Mouse (Mus musculus): Measurements from ENCODE around the gene Gm49510. TPM values are rescaled to one million over a fixed set of nuclear protein-coding genes. Genes with fewer than 3 reads are reported as not detected.

Gm49510 gene
- polyA plus RNA-seq, 1 experiment from 2014 or later = 0.23 TPM

DNA sequence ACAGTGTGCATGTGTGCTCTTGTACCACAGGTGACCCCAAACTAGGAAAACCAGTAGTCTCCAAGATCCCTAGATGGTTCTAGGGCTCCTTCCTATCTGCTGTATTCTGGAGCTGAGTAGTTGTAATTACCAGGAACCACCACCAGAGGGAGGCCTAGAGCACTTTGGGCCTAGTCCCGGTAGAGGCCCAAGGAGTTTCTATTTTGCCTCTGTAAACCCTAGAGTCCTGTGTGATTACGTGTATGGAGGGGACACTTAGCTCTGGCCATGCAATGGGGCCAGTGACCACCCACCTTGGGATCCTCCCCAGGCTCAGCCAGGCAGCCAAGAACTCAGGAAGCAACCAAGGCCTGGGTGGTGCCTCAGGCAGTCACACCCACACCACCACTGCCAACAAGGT is 3.8 kb downstream of the Gm49510 start:
- Histone ChIP-seq H3K4me2 (replicated peaks) (peak overlapping the region; percentile 38; the same call in 1 of the 2 replicates), H3K4me3 (replicated peaks) (no peak overlapping the region), H3K9ac (peak overlapping the region; percentile 46), H3K27ac (no peak overlapping the region), H3K4me1 (replicated peaks) (peaks cover 30% of the 10 kb centered on the region), H3K36me3 (peaks cover 17% of the 10 kb centered on the region), H3K27me3 (replicated peaks) (no peaks in the 10 kb centered on the region), H3K9me3 (no peaks in the 10 kb centered on the region)
- peak; percentile 29 for ATAC-seq
- 3% methylated on average over 2 of the region's 2 CpGs for WGBS

DNA sequence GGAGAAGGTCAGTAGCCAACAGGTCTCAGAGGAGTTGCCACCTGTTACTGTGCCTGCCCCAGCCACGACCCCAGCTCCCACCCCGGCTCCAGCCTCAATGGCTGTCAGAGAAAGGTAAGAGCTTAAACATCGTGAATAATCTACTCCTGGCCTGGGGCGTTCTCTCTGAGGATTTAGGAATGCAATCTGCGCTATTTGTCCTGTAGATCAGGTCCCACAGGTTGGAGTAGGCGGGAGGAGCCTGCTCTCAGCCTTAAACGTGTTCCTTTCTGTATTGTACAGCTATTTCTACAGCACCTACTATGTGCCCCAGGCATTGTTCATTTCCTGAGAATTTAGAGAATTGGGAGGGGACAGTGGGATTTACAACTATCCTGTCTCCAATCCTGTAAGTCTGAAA is 8.9 kb downstream of the Gm49510 start:
- Histone ChIP-seq H3K36me3 (peaks cover 20% of the 10 kb centered on the region), H3K4me1 (replicated peaks) (peaks cover 2% of the 10 kb centered on the region), H3K4me2 (replicated peaks) (no peak overlapping the region), H3K4me3 (replicated peaks) (no peak overlapping the region), H3K27me3 (replicated peaks) (no peaks in the 10 kb centered on the region), H3K9me3 (no peaks in the 10 kb centered on the region), H3K9ac (no peak overlapping the region), H3K27ac (no peak overlapping the region)
- ATAC-seq = no peak
- WGBS = 78% methylated on average over 7 of the region's 7 CpGs

DNA sequence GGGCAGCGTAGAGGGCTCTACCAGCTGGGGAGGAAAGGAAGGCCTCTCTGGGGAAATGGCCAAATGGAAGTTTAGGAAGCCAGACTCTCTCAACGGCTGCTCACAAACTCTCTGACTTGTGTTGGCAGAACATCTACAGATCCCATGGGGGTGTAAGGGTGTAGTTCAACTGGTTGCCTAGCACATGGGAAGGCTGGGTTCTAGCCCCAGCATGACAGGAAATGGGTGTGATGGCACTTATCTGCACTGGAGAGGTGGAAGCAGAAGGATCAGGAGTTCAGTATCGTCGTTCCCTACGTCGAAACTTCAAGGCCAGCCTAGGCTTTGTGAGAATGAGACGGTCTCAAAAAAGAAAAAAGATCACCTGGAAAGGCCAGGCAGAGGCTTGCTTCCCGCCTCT is 9.5 kb downstream of the Gm49510 start:
- Histone ChIP-seq H3K36me3 (peaks cover 16% of the 10 kb centered on the region), H3K27me3 (replicated peaks) (no peaks in the 10 kb centered on the region), H3K9me3 (no peaks in the 10 kb centered on the region), H3K27ac (no peak overlapping the region), H3K9ac (no peak overlapping the region), H3K4me2 (replicated peaks) (no peak overlapping the region), H3K4me1 (replicated peaks) (no peaks in the 10 kb centered on the region; the same call in 1 of the 2 replicates), H3K4me3 (replicated peaks) (no peak overlapping the region)
- WGBS = 86% methylated on average over 8 of the region's 8 CpGs
- ATAC-seq = no peak

- H3K9ac ChIP-seq = no peak overlapping the region
- H3K4me2 ChIP-seq (replicated peaks) = no peak overlapping the region
- H3K27me3 ChIP-seq (replicated peaks) = no peaks in the 10 kb centered on the region
- H3K4me3 ChIP-seq (replicated peaks) = no peak overlapping the region
- H3K36me3 ChIP-seq = peaks cover 7% of the 10 kb centered on the region
- H3K9me3 ChIP-seq = no peaks in the 10 kb centered on the region
- H3K27ac ChIP-seq = no peak overlapping the region
- 38% methylated on average over 9 of the region's 9 CpGs for WGBS
- no peak for ATAC-seq
- peaks cover 26% of the 10 kb centered on the region for H3K4me1 ChIP-seq (replicated peaks)
Measured at GRCm38 (mm10) chr15:78912040-78912439, 12.6 kb downstream of the Gm49510 start.

- H3K4me2 ChIP-seq (replicated peaks) = peak within 1 kb of the TSS; percentile 100
- peak within 1 kb of the TSS; percentile 85 for H3K27ac ChIP-seq
- H3K4me1 ChIP-seq (replicated peaks) = peaks cover 26% of the 10 kb centered on the region
- H3K36me3 ChIP-seq = peaks cover 12% of the 10 kb centered on the region
- WGBS = under 1% methylated on average over 51 of the region's 51 CpGs
- no peaks in the 10 kb centered on the region for H3K27me3 ChIP-seq (replicated peaks)
- H3K9ac ChIP-seq = peak within 1 kb of the TSS; percentile 69
- ATAC-seq = peak; percentile 94
- peak within 1 kb of the TSS; percentile 73 for H3K4me3 ChIP-seq (replicated peaks)
- no peaks in the 10 kb centered on the region for H3K9me3 ChIP-seq
Measured at GRCm38 (mm10) chr15:78913632-78914090, 14.2 kb downstream of the Gm49510 start, which contains the start of gene Pdxp. Pdxp (plus strand) TSS chr15:78913919.

GRCm38 (mm10) chr15:78914091-78914822 is 14.8 kb downstream of the Gm49510 start:
- no peaks in the 10 kb centered on the region for H3K27me3 ChIP-seq (replicated peaks)
- H3K4me3 ChIP-seq (replicated peaks) = peak overlapping the region; percentile 73
- no peaks in the 10 kb centered on the region for H3K9me3 ChIP-seq
- H3K36me3 ChIP-seq = peaks cover 11% of the 10 kb centered on the region
- peak overlapping the region; percentile 69 for H3K9ac ChIP-seq
- under 1% methylated on average over 87 of the region's 87 CpGs for WGBS
- H3K27ac ChIP-seq = peak overlapping the region; percentile 85
- H3K4me2 ChIP-seq (replicated peaks) = peak overlapping the region; percentile 100
- peaks cover 26% of the 10 kb centered on the region for H3K4me1 ChIP-seq (replicated peaks)
- ATAC-seq = peak; percentile 69

- peak overlapping the region; percentile 100 for H3K4me2 ChIP-seq (replicated peaks)
- WGBS = 50% methylated on average over 8 of the region's 8 CpGs
- no peak for ATAC-seq
Measured at GRCm38 (mm10) chr15:78914823-78915659, 15.6 kb downstream of the Gm49510 start.

GRCm38 (mm10) chr15:78915660-78916017 is 16.2 kb downstream of the Gm49510 start:
- Histone ChIP-seq H3K4me3 (replicated peaks) (0 out of 2 replicates have a peak overlapping the region, but pooled peaks have one; percentile 73), H3K9ac (peak overlapping the region; percentile 11; the same call in 1 of the 2 replicates), H3K4me1 (replicated peaks) (peaks cover 26% of the 10 kb centered on the region), H3K4me2 (replicated peaks) (peak overlapping the region; percentile 100), H3K36me3 (peaks cover 13% of the 10 kb centered on the region), H3K9me3 (no peaks in the 10 kb centered on the region), H3K27ac (no peak overlapping the region), H3K27me3 (replicated peaks) (no peaks in the 10 kb centered on the region)
- ATAC-seq = peak; percentile 31; the same call in 1 of the 2 replicates
- WGBS = 5% methylated on average over 8 of the region's 8 CpGs

More at GRCm38 (mm10) chr15:78914823-78915659, 15.6 kb downstream of the Gm49510 start:
- Histone ChIP-seq H3K4me1 (replicated peaks) (peaks cover 26% of the 10 kb centered on the region), H3K9me3 (no peaks in the 10 kb centered on the region), H3K27ac (no peak overlapping the region), H3K4me3 (replicated peaks) (peak overlapping the region; percentile 73), H3K27me3 (replicated peaks) (no peaks in the 10 kb centered on the region), H3K9ac (peak overlapping the region; percentile 69), H3K36me3 (peaks cover 13% of the 10 kb centered on the region)

GRCm38 (mm10) chr15:78916052-78916826 is 16.8 kb downstream of the Gm49510 start:
- Histone ChIP-seq H3K4me2 (replicated peaks) (peak overlapping the region; percentile 100), H3K4me3 (replicated peaks) (0 out of 2 replicates have a peak overlapping the region, but pooled peaks have one; percentile 73), H3K36me3 (peaks cover 13% of the 10 kb centered on the region; the same call in 1 of the 2 replicates), H3K27me3 (replicated peaks) (no peaks in the 10 kb centered on the region), H3K27ac (no peak overlapping the region), H3K9me3 (no peaks in the 10 kb centered on the region), H3K9ac (peak overlapping the region; percentile 11; the same call in 1 of the 2 replicates), H3K4me1 (replicated peaks) (peaks cover 26% of the 10 kb centered on the region)
- 68% methylated on average over 12 of the region's 12 CpGs for WGBS
- no peak for ATAC-seq

DNA sequence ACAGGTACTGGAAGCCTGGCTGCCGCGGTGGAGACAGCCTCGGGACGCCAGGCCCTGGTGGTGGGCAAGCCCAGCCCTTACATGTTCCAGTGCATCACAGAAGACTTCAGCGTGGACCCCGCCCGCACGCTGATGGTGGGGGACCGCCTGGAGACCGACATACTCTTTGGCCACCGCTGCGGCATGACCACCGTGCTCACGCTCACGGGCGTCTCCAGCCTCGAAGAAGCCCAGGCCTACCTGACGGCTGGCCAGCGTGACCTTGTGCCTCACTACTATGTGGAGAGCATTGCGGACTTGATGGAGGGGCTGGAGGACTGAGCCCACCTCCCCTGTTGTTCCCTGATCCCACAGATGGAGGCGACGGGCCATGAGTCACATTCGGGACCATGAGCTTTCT is 18.7 kb downstream of the Gm49510 start:
- no peak overlapping the region for H3K4me3 ChIP-seq (replicated peaks)
- H3K36me3 ChIP-seq = 0 out of 2 replicates have a peak, but pooled peaks cover 10% of the 10 kb centered on the region
- no peak for ATAC-seq
- H3K4me1 ChIP-seq (replicated peaks) = peaks cover 26% of the 10 kb centered on the region
- no peaks in the 10 kb centered on the region for H3K27me3 ChIP-seq (replicated peaks)
- 91% methylated on average over 23 of the region's 23 CpGs for WGBS
- H3K9me3 ChIP-seq = no peaks in the 10 kb centered on the region
- H3K4me2 ChIP-seq (replicated peaks) = no peak overlapping the region
- H3K27ac ChIP-seq = no peak overlapping the region
- no peak overlapping the region for H3K9ac ChIP-seq

DNA sequence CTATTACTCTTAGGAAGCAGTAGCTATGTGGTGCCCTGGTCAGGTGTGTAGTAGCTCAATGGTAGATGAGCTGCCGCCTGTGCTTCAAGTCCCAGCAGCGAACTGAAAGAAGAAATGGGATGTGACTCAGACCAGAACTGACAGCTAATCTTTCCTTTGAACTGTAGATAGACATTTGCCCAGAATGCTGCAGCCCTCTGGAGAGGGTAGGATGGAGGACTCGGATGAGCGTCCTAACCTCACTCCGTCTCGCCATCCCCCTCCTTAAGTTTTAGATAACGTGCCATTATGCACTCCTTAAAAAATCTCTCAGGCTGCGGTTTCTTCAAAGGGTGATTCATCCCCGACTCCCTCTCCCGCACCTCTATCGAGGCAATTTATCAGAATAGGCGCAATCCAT is 20.4 kb downstream of the Gm49510 start:
- Histone ChIP-seq H3K4me2 (replicated peaks) (no peak overlapping the region), H3K27me3 (replicated peaks) (no peaks in the 10 kb centered on the region), H3K9ac (no peak overlapping the region), H3K4me1 (replicated peaks) (peaks cover 18% of the 10 kb centered on the region), H3K9me3 (no peaks in the 10 kb centered on the region), H3K4me3 (replicated peaks) (no peak overlapping the region), H3K36me3 (0 out of 2 replicates have a peak, but pooled peaks cover 10% of the 10 kb centered on the region), H3K27ac (no peak overlapping the region)
- ATAC-seq = no peak
- WGBS = 67% methylated on average over 12 of the region's 12 CpGs

Data from intestine, embryonic 15.5 days (tissue).